Mouse (Mus musculus): ENCODE measurements around the gene Senp8.
"Not testable (repeated sequence)": the region's sequence is repeated elsewhere in the genome, so short reads cannot be mapped to it uniquely, and the experiment has no call there.

The Senp8 gene

GRCm38 (mm10) chr9:59750267-59751065 is at the start of gene Senp8, which contains the start of gene Myo9a:
Gene Senp8 (minus strand): TSS chr9:59750710.
Gene Myo9a (plus strand): TSS chr9:59750896.
- DNase-seq (ENCODE audit: low read depth, low spot score): peak; percentile 99

DNA sequence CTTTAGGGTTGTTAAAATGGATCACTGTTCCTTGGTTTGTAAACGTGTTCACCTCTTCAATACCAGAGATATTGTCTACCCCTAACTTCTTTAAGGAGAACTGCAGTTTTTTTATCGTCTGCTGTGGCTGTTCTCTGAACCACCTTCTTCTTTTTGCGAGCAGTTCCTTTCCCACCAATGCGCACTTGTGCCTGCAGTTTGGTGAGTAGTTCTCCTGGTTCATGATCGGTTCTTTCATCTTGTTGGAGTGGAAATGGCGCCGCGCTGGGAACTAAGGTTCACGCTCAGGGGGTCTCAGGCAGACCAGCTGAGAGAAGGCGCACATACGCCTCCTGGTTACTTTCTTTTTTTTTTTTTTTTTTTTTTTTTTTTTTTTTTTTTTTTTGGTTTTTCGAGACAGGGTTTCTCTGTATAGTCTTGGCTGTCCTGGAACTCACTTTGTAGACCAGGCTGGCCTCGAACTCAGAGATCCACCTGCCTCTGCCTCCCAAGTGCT is 16.5 kb upstream of the Senp8 start:
- not testable (repeated sequence) for DNase-seq (ENCODE audit: low read depth, low spot score)

DNA sequence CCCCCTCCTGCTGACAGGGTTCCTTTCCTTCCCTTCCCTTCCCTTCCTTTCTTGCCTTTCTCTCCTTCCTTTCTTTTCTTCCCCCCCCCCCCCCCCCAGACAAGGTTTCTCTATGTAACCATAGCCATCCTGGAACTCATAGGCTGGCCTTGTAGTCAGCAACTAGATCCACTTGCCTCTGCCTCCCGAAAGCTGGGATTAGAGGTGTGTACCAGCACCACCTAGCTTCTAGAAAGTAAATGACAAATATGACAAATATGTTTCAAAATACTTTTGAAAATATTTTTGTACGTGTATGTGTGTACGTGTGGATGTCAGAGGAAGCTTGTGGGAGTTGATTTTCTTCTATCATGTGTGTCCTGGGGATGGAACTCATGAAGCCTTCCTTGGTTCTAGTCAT is 10.0 kb upstream of the Senp8 start:
- DNase-seq (ENCODE audit: low read depth, low spot score): peak; percentile 48

DNA sequence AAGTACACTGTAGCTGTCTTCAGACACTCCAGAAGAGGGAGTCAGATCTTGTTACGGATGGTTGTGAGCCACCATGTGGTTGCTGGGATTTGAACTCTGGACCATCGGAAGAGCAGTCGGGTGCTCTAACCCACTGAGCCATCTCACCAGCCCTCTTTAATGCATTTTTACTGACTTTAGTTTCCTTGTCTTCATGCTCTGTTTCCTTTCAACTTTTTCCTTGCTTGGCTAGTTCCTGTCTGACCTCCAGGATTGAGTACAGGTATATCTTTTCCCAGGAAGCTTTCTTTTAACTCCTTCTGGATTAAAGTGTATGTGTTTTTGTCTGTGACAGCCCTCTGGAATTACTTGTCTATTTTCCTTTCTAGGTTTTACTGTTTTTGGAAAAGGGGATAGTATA is 6.5 kb upstream of the Senp8 start:
- not testable (repeated sequence) for DNase-seq (ENCODE audit: low read depth, low spot score)

GRCm38 (mm10) chr9:59755199-59755598 is 4.7 kb upstream of the Senp8 start:
- no peak for DNase-seq (ENCODE audit: low read depth, low spot score)

DNA sequence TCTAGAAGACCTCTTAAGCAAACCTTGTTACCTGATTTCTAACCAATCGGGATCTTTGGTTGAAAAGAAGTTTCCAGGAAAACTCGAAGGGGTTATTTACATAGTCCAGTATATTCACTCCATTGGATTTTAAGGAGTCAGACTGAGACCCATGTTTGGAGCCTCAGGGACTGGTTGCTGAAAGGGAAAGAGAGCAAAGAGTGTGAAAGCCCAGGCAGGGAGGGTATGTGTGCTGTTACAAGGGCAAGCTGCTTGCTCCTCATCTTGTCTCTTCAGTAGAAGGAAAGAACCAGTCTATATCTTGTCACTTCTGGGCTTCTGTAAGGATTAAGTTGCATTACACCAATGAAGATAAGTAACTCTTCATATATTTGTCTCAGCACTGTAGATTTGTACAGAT is 1.5 kb upstream of the Senp8 start:
- DNase-seq (ENCODE audit: low read depth, low spot score): peak; percentile 12

GRCm38 (mm10) chr9:59751066-59751581 is 614 bp upstream of the Senp8 start:
- peak; percentile 85 for DNase-seq (ENCODE audit: low read depth, low spot score)

GRCm38 (mm10) chr9:59749581-59750265 is 787 bp downstream of the Senp8 start:
- peak; percentile 18 for DNase-seq (ENCODE audit: low read depth, low spot score)

- DNase-seq (ENCODE audit: low read depth, low spot score): no peak
Measured at GRCm38 (mm10) chr9:59748969-59749368, 1.5 kb downstream of the Senp8 start.

DNA sequence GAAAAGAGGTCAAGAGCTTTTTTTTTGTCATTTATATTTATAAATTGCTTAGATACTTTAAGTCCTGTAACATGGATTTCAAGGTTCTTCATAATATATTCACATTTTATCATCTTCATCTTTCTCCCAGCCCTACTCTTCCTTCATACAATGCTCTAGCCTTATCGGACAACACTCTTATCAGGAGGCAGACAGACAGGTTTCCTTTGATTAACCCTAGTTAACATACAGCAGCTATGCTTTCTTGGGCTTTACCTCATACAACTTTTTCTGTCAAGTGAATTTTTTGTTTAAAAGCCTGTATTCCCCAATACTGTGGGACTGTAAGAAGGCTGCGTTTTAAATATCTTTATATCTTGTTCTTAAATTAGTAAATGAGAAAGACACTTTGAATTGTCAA is 2.1 kb downstream of the Senp8 start:
- DNase-seq (ENCODE audit: low read depth, low spot score): no peak

- DNase-seq (ENCODE audit: low read depth, low spot score): no peak
Measured at GRCm38 (mm10) chr9:59743903-59744302, 6.6 kb downstream of the Senp8 start.

DNA sequence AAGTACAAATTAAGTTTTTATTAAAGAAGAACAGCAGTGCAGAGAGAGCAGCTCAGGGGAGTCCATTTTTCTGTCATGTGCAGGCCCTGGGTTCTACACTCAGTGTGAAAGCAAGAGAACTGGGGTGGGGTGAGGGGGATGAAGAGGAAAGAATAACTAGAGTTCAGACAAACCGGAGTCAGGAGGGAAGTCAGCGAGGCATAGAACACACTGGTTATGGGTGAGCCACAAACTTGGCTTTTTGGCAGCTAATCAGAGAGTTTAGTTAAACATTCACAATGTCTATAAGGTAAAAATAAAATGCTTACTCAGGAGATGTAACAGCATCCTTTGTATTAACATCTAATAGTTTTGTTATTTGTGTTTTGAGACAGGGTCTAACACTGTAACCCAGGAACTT is 9.9 kb downstream of the Senp8 start:
- no peak for DNase-seq (ENCODE audit: low read depth, low spot score)

DNA sequence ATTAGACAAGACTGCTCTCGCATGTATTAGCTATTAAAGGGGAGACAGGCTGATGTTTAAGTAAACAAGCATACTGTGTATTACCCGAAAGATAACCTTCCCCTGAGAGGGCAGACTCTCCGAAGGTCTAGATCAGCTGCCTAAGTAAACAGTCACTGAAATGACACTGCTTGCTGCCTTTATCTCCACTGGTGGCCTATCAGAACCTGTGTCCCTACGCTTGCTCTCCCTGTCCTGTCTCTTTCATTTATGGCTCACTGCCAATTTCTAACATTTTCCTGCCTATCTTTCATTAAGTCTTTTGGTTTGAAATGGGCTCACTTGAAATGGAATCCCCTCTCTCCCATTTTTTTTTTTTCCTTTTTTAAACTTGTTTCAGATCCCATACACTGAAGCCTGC is 15.1 kb downstream of the Senp8 start:
- DNase-seq (ENCODE audit: low read depth, low spot score): no peak

- no peak for DNase-seq (ENCODE audit: low read depth, low spot score)
Measured at GRCm38 (mm10) chr9:59733075-59733474, 17.4 kb downstream of the Senp8 start.

GRCm38 (mm10) chr9:59731136-59731535 is 19.4 kb downstream of the Senp8 start:
- no peak for DNase-seq (ENCODE audit: low read depth, low spot score)

- DNase-seq (ENCODE audit: low read depth, low spot score): no peak
Measured at GRCm38 (mm10) chr9:59727569-59728286, 22.8 kb downstream of the Senp8 start.

DNA sequence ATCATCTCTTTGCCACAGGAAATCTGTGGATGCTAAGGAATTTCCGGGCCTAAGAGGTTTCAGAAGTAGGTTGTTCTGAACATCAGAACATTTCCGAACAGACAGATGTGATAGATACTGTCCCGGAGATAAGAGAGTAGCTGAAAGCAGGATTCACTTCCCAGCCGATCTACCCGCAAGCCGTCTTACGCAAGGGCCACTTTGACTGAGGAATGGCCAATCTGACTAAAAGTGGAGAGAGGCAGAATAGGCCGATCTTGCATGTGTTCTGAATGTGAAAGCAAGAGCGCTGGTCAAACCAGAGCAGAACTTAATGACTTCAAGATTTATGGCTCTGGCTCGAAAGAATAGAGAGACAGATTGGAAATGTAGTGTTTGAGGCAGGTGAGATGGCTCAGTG is 25.0 kb downstream of the Senp8 start:
- no peak for DNase-seq (ENCODE audit: low read depth, low spot score)

GRCm38 (mm10) chr9:59723791-59724442 is 26.6 kb downstream of the Senp8 start:
- DNase-seq (ENCODE audit: low read depth, low spot score): no peak

GRCm38 (mm10) chr9:59723096-59723657 is 27.3 kb downstream of the Senp8 start:
- DNase-seq (ENCODE audit: low read depth, low spot score): peak; percentile 86

GRCm38 (mm10) chr9:59721144-59721543 is 29.4 kb downstream of the Senp8 start:
- no peak for DNase-seq (ENCODE audit: low read depth, low spot score)

DNA sequence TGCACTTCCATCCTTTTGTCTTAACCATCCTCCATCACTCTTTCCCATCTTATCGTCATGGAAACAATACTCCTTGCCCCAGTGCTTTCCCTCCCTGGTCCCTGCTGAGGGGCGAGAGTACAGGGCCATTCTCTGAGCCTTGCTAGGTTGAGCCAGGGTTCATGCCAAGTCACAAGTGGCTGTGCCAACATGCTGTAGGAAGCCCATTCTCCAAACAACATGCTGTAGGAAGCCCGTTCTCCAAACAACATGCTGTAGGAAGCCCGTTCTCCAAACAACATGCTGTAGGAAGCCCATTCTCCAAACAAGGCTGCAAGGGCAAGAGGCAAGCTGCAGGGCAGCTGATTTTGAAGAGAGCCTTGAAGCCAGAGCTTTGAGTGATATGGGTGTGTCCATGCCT is 32.3 kb downstream of the Senp8 start:
- no peak for DNase-seq (ENCODE audit: low read depth, low spot score)
